19 mouse cellular contexts compared by ENCODE assay signal in the genomic region with DNA sequence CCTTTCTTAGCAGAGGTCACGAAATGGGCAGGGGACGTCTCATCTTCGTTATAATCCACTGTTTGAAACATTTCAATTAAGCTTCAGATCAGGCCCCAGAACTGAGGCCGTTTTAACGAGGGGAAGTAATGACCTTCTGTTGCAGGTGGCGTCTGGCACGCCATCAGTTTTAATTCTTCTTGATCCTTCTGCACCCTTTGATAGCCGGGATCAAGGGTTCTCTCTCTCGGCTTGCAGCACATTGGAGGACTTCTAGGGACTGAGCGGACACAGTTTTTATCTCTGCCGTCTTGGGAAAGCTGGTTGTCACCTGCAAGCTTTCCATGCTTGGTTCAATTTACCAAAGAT.
DNase-seq lines count a peak whose midpoint lies in the region; ATAC-seq and TF ChIP-seq lines count a peak whose summit lies in the region.
"Had no signal": no experiment of that assay in that cellular context is flagged by ENCODE, and none has a peak within 500 bp of the region (broad histone marks: within the 10 kb centered on the region; RNA-seq: fewer than 3 reads in every experiment).

No protein-coding gene starts in this region.

- no peak overlapping the region for H3K9ac ChIP-seq in midbrain, embryonic 14.5 days (replicated peaks; ENCODE audit: low read length)
- H3K9ac ChIP-seq in midbrain, postnatal 0 days (replicated peaks; ENCODE audit: low read length, poor library complexity, severe bottlenecking), result no peak overlapping the region
- H3K9ac ChIP-seq: embryonic facial prominence, embryonic 12.5 days; forebrain, embryonic 13.5 days; forebrain, embryonic 15.5 days; forebrain, postnatal 0 days had no signal

- no peak overlapping the region for H3K4me2 ChIP-seq in midbrain, embryonic 14.5 days (ENCODE audit: low read length)
- no peak overlapping the region for H3K4me2 ChIP-seq in midbrain, postnatal 0 days (ENCODE audit: low read depth, low read length, poor library complexity, severe bottlenecking)
- H3K4me2 ChIP-seq: embryonic facial prominence, embryonic 12.5 days; forebrain, embryonic 13.5 days; forebrain, embryonic 15.5 days had no signal

- no peak for TF ChIP-seq CTCF in midbrain, postnatal 0 days (IDR thresholded peaks at IDR 0.05)
- no peak for TF ChIP-seq CTCF in brain, embryonic 14.5 days (IDR thresholded peaks at IDR 0.05; ENCODE audit: borderline replicate concordance, extremely low read depth, insufficient read depth, insufficient read length)
- TF ChIP-seq CTCF in lung, adult 2 months (IDR thresholded peaks at IDR 0.05; ENCODE audit: insufficient read depth, low read length), result no peak

- H3K9me3 ChIP-seq in midbrain, embryonic 14.5 days (ENCODE audit: control insufficient read depth, low read length), result no peaks in the 10 kb centered on the region; the same call in 1 of the 2 replicates
- H3K9me3 ChIP-seq in midbrain, postnatal 0 days (ENCODE audit: low read length), result no peaks in the 10 kb centered on the region
- H3K9me3 ChIP-seq: forebrain, embryonic 13.5 days; forebrain, embryonic 15.5 days had no signal

- no peak overlapping the region for H3K27ac ChIP-seq in midbrain, embryonic 14.5 days (replicated peaks; ENCODE audit: low read depth, low read length)
- no peak overlapping the region for H3K27ac ChIP-seq in midbrain, postnatal 0 days (ENCODE audit: low read depth, low read length)
- H3K27ac ChIP-seq: embryonic facial prominence, embryonic 10.5 days; embryonic facial prominence, embryonic 12.5 days; forebrain, embryonic 13.5 days; forebrain, embryonic 15.5 days had no signal

- 43% methylated on average over 11 of the region's 11 CpGs for WGBS in midbrain, embryonic 14.5 days
- 54% methylated on average over 11 of the region's 11 CpGs for WGBS in midbrain, postnatal 0 days
- WGBS in lung, adult 2 months, result 77% methylated on average over 11 of the region's 11 CpGs

- no peaks in the 10 kb centered on the region for H3K36me3 ChIP-seq in midbrain, embryonic 14.5 days (ENCODE audit: control insufficient read depth, insufficient read depth, low read length)
- H3K36me3 ChIP-seq in midbrain, postnatal 0 days (ENCODE audit: insufficient read depth, low read length), result no peaks in the 10 kb centered on the region
- H3K36me3 ChIP-seq: embryonic facial prominence, embryonic 10.5 days; embryonic facial prominence, embryonic 12.5 days; forebrain, embryonic 15.5 days had no signal

- no peak for TF ChIP-seq POLR2A in brain, embryonic 14.5 days (IDR thresholded peaks at IDR 0.05; ENCODE audit: borderline replicate concordance, extremely low read depth, insufficient read depth, insufficient read length, poor library complexity, severe bottlenecking)
- TF ChIP-seq POLR2A in lung, adult 2 months (IDR thresholded peaks at IDR 0.05; ENCODE audit: borderline replicate concordance, extremely low read depth, low read depth, low read length), result no peak

- no peak overlapping the region for H3K4me3 ChIP-seq in midbrain, embryonic 14.5 days (replicated peaks; ENCODE audit: low read depth, low read length)
- no peak overlapping the region for H3K4me3 ChIP-seq in midbrain, postnatal 0 days (ENCODE audit: low read depth, low read length)
- H3K4me3 ChIP-seq in lung, adult 2 months (replicated peaks; ENCODE audit: extremely low read depth, low read depth, low read length), result no peak overlapping the region
- H3K4me3 ChIP-seq: embryonic facial prominence, embryonic 10.5 days; embryonic facial prominence, embryonic 12.5 days; forebrain, embryonic 13.5 days; forebrain, embryonic 15.5 days had no signal

- peak; percentile 30 for DNase-seq in midbrain, embryonic 14.5 days
- DNase-seq in midbrain, postnatal 0 days (ENCODE audit: low spot score), result no peak
- DNase-seq in brain, embryonic 14.5 days (ENCODE audit: low read depth), result peak; percentile 59
- DNase-seq in retina, postnatal 1 day, result peak; percentile 76
- DNase-seq in lung, adult 2 months, result no peak
- DNase-seq: adrenal gland, adult 2 months; adrenal gland, postnatal 10 days; adrenal gland, postnatal 25 days; B cell, adult 2 months; cerebellum, adult 11-12 months; cerebellum, adult 2 months; cerebellum, adult 9-10 months; cerebellum, postnatal 10 days; cerebellum, postnatal 25 days; forebrain, postnatal 0 days had no signal

- H3K27me3 ChIP-seq in midbrain, embryonic 14.5 days (ENCODE audit: control insufficient read depth, insufficient read depth, low read length), result no peaks in the 10 kb centered on the region
- no peaks in the 10 kb centered on the region for H3K27me3 ChIP-seq in midbrain, postnatal 0 days (ENCODE audit: insufficient read depth, low read length)
- H3K27me3 ChIP-seq: embryonic facial prominence, embryonic 12.5 days; forebrain, embryonic 13.5 days; forebrain, embryonic 15.5 days had no signal

- peaks cover 4% of the 10 kb centered on the region; the same call in 1 of the 2 replicates for H3K4me1 ChIP-seq in midbrain, embryonic 14.5 days (ENCODE audit: control insufficient read depth, insufficient read depth, low read length)
- no peaks in the 10 kb centered on the region for H3K4me1 ChIP-seq in midbrain, postnatal 0 days (ENCODE audit: insufficient read depth, low read length)
- H3K4me1 ChIP-seq in lung, adult 2 months (ENCODE audit: control insufficient read depth, insufficient read depth, low read length), result no peaks in the 10 kb centered on the region
- H3K4me1 ChIP-seq: embryonic facial prominence, embryonic 12.5 days; forebrain, embryonic 15.5 days had no signal

- ATAC-seq in midbrain, embryonic 14.5 days (ENCODE audit: low FRiP score, low TSS enrichment), result no peak; the same call in 1 of the 2 replicates
- ATAC-seq in midbrain, postnatal 0 days (ENCODE audit: low FRiP score), result no peak
- ATAC-seq: forebrain, embryonic 13.5 days; forebrain, embryonic 15.5 days; forebrain, postnatal 0 days had no signal

Comparison
In these comparisons a context has a peak if more than half of its experiments do, and no peak if none do; other contexts are left out.
1. DNase-seq: peak in midbrain, embryonic 14.5 days (single experiment), brain, embryonic 14.5 days (single experiment) and retina, postnatal 1 day (single experiment); none in midbrain, postnatal 0 days (single experiment) and lung, adult 2 months (single experiment).